Mouse (Mus musculus) liver, embryonic 16.5 days (tissue): ENCODE data around the gene Spg21. TPM values are rescaled to one million over a fixed set of nuclear protein-coding genes. Genes with fewer than 3 reads are reported as not detected.

Experiments
- ATAC-seq: fragments of 200-750 bp; cut with Nextera tagmentation; 2 replicates; pipeline ENCODE4 v1.8.0; 2017; ENCODE audit warnings: low read depth, mild to moderate bottlenecking, moderate number of reproducible peaks, moderate library complexity
- H3K27ac ChIP-seq: fragments of 300-500 bp; sonication (generic); 2 replicates; pipeline ENCODE4 v1.5.1; 2014; ENCODE audit warnings: mild to moderate bottlenecking, low read length
- H3K27me3 ChIP-seq: fragments of 300-500 bp; sonication (generic); 2 replicates; pipeline ENCODE4 v1.6.1; 2014; ENCODE audit warnings: low read depth, low read length, mixed read lengths; ENCODE audit not compliant: control insufficient read depth, insufficient read depth
- H3K36me3 ChIP-seq: fragments of 300-500 bp; sonication (generic); 2 replicates; pipeline ENCODE4 v1.6.1; 2014; ENCODE audit warnings: mild to moderate bottlenecking; ENCODE audit not compliant: control insufficient read depth, insufficient read depth
- H3K4me1 ChIP-seq: fragments of 300-500 bp; sonication (generic); 2 replicates; pipeline ENCODE4 v1.6.1; 2014; ENCODE audit warnings: low read depth, low read length, mixed read lengths; ENCODE audit not compliant: control insufficient read depth
- H3K4me2 ChIP-seq: fragments of 300-500 bp; sonication (generic); 2 replicates; pipeline ENCODE4 v1.6.1; 2014; ENCODE audit warnings: low read depth, low read length, mixed read lengths
- H3K4me3 ChIP-seq: fragments of 300-500 bp; sonication (generic); 2 replicates; pipeline ENCODE4 v1.5.1; 2014; ENCODE audit warnings: low read depth, mild to moderate bottlenecking, low read length
- H3K9ac ChIP-seq: fragments of 300-500 bp; sonication (generic); 2 replicates; pipeline ENCODE4 v1.6.1; 2014; ENCODE audit warnings: low read depth, low read length
- H3K9me3 ChIP-seq: fragments of 300-500 bp; sonication (generic); replicated peaks from 2 replicates; pipeline ENCODE4 v1.6.1; 2016; ENCODE audit warnings: low read length; ENCODE audit not compliant: control insufficient read depth
- WGBS: fragments of 180-500 bp; shearing (Covaris S2); extraction: QIAGEN DNeasy Blood & Tissue Kit; methylation state at CpG from one replicate; pipeline ENCODE4 v1.1.7; 2014; ENCODE audit not compliant: insufficient replicate concordance; 5-methylcytosine and 5-hydroxymethylcytosine counted together
- polyA plus RNA-seq: library from polyadenylated mRNA; unstranded; fragments of >200 nt; fragmentation: Nextera tagmentation; extraction: Ambion mirVana; gene quantifications from 2 replicates; pipeline ENCODE4 v1.2.1, GENCODE M21; 2015

Spg21 gene
- 24.6 and 26.7 TPM in 2 replicates for polyA plus RNA-seq

DNA sequence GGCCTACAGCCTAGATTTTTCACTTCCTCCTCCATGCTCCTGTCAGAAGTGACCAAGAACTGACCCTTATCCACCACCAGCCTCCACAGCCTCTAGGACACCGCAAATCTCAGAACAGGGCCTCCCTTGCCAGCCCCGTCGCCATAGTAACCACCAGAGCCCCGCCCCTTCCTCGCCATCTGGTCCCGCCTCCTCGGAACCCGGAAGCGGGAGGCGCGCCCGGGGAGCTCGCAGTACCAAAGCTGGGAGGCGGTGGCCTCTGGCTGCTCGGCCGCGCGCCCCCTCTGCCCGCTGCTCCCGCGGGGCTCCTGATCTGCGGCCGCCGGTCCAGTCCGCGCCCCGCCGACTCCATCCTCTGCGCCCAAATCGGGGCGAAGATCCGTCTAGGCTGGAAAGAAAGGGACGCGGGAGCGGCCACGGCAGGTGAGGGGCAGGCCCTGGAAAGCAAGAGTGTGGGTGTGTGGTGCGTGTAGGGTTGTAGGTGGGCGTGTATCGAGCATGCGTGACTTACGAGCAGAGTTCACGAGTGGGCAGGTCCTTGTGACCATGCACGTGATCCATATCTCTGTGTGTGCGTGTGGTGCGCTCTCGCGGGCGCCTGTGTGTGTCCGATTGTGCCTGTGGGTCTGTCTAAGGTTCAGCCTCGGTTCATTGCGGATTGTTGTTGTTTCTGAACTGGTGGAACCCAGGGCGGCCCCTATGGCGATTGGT, at the start of gene Spg21:
Gene Spg21, plus strand, starts transcription at position 216 of the 711 bp plus-strand sequence.
- under 1% methylated on average over 53 of the region's 53 CpGs for WGBS
- no peaks in the 10 kb centered on the region for H3K27me3 ChIP-seq
- peak within 1 kb of the TSS; percentile 78 for H3K27ac ChIP-seq
- H3K9me3 ChIP-seq, result no peaks in the 10 kb centered on the region
- H3K4me2 ChIP-seq, result peak within 1 kb of the TSS; percentile 75
- peaks cover 23% of the 10 kb centered on the region for H3K4me1 ChIP-seq
- H3K36me3 ChIP-seq, result peaks cover 3% of the 10 kb centered on the region; the same call in 1 of the 2 replicates
- peak; percentile 89 for ATAC-seq
- H3K4me3 ChIP-seq, result peak within 1 kb of the TSS; percentile 72
- peak within 1 kb of the TSS; percentile 70 for H3K9ac ChIP-seq

DNA sequence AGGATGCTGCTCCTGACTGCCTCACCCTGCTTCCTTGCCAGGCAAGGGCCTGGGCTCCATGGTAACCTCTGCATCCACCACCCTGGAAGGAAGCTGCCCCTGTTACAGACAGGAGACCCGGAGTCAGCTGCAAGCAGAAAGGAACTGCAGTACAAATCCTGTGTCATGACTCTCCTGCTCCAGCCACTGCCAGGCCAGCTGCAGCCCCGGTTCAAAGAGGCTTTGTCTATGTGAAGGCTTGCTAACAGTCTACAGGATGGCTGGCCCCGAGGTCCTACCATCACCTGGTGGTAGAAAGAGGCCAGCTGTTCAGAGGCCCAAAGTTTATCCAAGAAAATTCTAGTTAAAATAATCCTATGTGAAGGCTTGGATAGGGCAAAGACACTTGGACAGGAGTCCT, 49.4 kb upstream of the Spg21 start:
- no peaks in the 10 kb centered on the region for H3K4me1 ChIP-seq
- H3K9ac ChIP-seq, result no peak overlapping the region
- no peak overlapping the region for H3K27ac ChIP-seq
- H3K9me3 ChIP-seq, result no peaks in the 10 kb centered on the region
- WGBS, result 46% methylated on average over 3 of the region's 3 CpGs
- H3K27me3 ChIP-seq, result no peaks in the 10 kb centered on the region
- no peaks in the 10 kb centered on the region for H3K36me3 ChIP-seq
- no peak overlapping the region for H3K4me3 ChIP-seq
- no peak overlapping the region for H3K4me2 ChIP-seq
- ATAC-seq, result no peak

DNA sequence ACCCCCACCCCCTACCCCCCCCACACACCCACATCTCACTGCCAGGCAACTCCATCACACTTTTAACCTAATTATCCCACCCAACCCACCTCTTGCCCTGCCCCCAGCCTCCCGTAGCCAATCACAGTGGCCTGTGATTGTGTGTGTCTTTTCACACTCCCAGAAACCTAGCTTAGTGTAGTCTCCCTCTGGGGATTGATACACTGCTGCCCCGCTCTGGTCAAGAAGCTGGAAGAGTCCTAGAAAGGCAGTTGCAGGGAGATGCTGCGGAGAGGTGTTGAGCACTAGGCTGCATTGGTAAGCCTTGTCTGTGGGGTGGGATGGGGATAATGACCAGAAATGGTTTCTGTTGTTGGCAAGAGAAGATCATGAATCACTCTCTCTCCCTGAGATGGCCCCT, 43.0 kb upstream of the Spg21 start:
- H3K27me3 ChIP-seq, result no peaks in the 10 kb centered on the region
- no peak overlapping the region for H3K27ac ChIP-seq
- no peak overlapping the region for H3K4me2 ChIP-seq
- H3K9me3 ChIP-seq, result no peaks in the 10 kb centered on the region
- no peaks in the 10 kb centered on the region for H3K4me1 ChIP-seq
- H3K9ac ChIP-seq, result no peak overlapping the region
- H3K36me3 ChIP-seq, result no peaks in the 10 kb centered on the region
- 48% methylated on average over 3 of the region's 3 CpGs for WGBS
- no peak for ATAC-seq
- H3K4me3 ChIP-seq, result no peak overlapping the region

- 57% methylated on average over 3 of the region's 3 CpGs for WGBS
- Histone ChIP-seq H3K9ac (no peak overlapping the region), H3K27me3 (no peaks in the 10 kb centered on the region), H3K4me1 (no peaks in the 10 kb centered on the region), H3K4me3 (no peak overlapping the region), H3K4me2 (no peak overlapping the region), H3K27ac (no peak overlapping the region), H3K36me3 (no peaks in the 10 kb centered on the region), H3K9me3 (no peaks in the 10 kb centered on the region)
- ATAC-seq, result no peak
These were observed 41.1 kb upstream of the Spg21 start for GRCm38 (mm10) chr9:65419633-65420032.

DNA sequence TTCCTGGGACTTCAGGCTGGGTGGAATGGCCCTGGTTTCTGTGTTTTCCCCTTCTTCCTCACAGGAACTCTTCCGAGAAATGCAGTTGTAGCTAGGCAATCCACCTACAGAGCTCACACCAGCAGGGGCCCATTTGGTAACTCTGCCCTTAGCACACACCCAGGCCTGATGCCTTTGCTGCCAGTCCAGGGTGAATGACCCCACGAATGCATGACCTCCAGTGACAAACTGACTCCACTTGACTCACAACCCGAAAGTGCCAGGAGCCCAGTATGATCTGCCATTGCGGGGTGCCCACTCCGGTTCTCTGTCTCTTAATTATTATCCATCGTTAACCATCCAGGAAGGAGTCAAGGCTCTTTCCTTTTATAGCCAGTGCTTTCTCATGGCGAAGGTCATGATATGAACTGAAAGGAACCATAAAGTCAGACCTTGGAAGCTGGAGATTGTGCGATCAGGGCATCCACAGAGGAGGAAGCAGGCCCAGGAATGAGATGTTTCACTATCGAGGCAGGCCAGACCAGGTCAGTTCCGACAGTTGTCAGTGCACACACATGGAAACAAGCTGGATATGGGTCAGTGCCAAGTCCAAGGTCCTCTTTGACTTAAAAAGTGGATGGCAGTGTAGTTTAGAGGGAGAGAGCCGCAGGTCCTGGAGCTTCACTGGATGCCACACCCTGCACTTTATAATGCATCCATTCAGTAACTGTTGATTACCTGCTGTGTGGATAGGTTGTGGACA, 37.8 kb upstream of the Spg21 start, which contains the start of gene Slc51b:
Gene Slc51b, minus strand, starts transcription at position 196 of the 742 bp plus-strand sequence.
- WGBS, result 63% methylated on average over 11 of the region's 11 CpGs
- no peak for ATAC-seq
- Histone ChIP-seq H3K27me3 (no peaks in the 10 kb centered on the region), H3K4me3 (no peak within 1 kb of the TSS), H3K4me2 (no peak within 1 kb of the TSS), H3K9me3 (no peaks in the 10 kb centered on the region), H3K9ac (no peak within 1 kb of the TSS), H3K27ac (no peak within 1 kb of the TSS), H3K4me1 (no peaks in the 10 kb centered on the region), H3K36me3 (no peaks in the 10 kb centered on the region)

DNA sequence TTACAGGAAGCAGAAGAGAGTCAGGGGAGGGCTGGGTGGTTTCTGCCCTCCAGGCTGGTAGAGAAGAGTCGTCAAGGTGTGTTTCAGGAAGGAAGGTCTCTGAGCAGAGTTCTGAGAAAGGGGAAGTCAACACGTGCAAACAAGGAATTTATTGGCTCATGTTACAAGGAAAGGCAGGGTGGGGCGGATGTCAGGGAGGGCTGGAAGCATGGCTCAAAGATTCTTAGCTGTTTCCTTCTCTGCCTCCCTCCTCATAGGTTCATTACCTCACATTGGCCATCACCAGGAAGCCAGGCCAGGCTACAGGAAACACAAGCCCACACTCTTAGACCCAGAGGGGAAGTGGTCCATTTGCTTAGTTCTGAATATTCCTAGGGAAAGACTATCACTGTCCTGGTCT, 36.4 kb upstream of the Spg21 start:
- H3K9ac ChIP-seq, result no peak overlapping the region
- no peaks in the 10 kb centered on the region for H3K4me1 ChIP-seq
- 16% methylated on average over 3 of the region's 3 CpGs for WGBS
- H3K27ac ChIP-seq, result no peak overlapping the region
- H3K27me3 ChIP-seq, result no peaks in the 10 kb centered on the region
- no peak for ATAC-seq
- H3K36me3 ChIP-seq, result no peaks in the 10 kb centered on the region
- no peak overlapping the region for H3K4me3 ChIP-seq
- H3K4me2 ChIP-seq, result no peak overlapping the region
- H3K9me3 ChIP-seq, result no peaks in the 10 kb centered on the region

DNA sequence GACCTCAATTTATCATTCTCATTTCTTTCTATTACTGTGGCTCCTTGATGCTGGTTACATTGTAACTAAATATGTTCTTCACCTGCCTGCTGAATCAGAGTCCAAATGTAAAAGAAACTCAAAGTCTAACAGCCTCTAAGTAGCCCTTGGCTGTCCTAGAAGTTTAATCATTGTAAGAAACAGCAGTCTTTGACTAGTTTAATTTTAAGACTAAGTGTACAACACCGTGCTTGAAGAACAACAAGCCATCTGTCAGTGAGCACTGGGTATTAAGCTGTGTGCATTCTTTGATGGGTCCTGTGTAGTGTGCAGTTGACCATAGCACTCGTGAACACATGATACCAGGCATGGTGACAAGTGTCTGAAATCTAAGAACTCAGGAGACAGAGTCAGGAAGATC, 33.2 kb upstream of the Spg21 start:
- Histone ChIP-seq H3K9ac (no peak overlapping the region), H3K27me3 (no peaks in the 10 kb centered on the region), H3K27ac (no peak overlapping the region), H3K36me3 (no peaks in the 10 kb centered on the region), H3K4me3 (no peak overlapping the region), H3K9me3 (no peaks in the 10 kb centered on the region), H3K4me2 (no peak overlapping the region), H3K4me1 (no peaks in the 10 kb centered on the region)
- WGBS, result 49% methylated on average over 2 of the region's 2 CpGs
- no peak for ATAC-seq

DNA sequence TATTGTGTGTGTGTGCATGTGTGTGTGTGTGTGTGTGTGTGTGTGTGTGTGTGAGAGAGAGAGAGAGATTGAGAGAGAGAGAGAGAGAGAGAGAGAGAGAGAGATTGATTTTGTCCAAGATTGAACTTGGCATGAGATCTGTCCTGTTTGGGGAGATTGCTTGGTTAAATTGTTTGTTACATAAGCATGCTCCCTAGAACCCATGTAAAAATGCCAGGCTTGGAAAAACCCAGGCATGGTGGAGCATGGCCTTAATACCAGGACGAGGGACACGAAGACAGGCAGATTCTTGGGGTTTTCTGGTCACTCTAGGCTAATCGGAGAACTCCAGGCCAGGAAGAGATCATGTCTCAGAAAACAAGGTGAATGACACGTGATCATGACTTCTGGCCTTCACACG, 32.7 kb upstream of the Spg21 start:
- no peaks in the 10 kb centered on the region; the same call in 1 of the 2 replicates for H3K27me3 ChIP-seq
- H3K4me2 ChIP-seq, result no peak overlapping the region
- ATAC-seq, result no peak
- H3K4me3 ChIP-seq, result no peak overlapping the region
- no peaks in the 10 kb centered on the region for H3K9me3 ChIP-seq
- H3K27ac ChIP-seq, result no peak overlapping the region
- no peaks in the 10 kb centered on the region for H3K36me3 ChIP-seq
- 67% methylated on average over 5 of the region's 5 CpGs for WGBS
- no peak overlapping the region for H3K9ac ChIP-seq
- H3K4me1 ChIP-seq, result no peaks in the 10 kb centered on the region

GRCm38 (mm10) chr9:65430401-65430800, 30.3 kb upstream of the Spg21 start:
- Histone ChIP-seq H3K4me1 (no peaks in the 10 kb centered on the region; the same call in 1 of the 2 replicates), H3K9ac (no peak overlapping the region), H3K9me3 (no peaks in the 10 kb centered on the region), H3K36me3 (no peaks in the 10 kb centered on the region), H3K27ac (no peak overlapping the region), H3K4me2 (no peak overlapping the region), H3K27me3 (no peaks in the 10 kb centered on the region; the same call in 1 of the 2 replicates), H3K4me3 (no peak overlapping the region)
- ATAC-seq, result no peak
